Mouse (Mus musculus) liver, adult 2 months (tissue): ENCODE results near the gene Mllt6.

Experiments used
- CTCF ChIP-seq: fragments of 200-500 bp; IDR thresholded peaks from 2 replicates; pipeline ENCODE4 v1.5.1; 2011; ENCODE audit warnings: low read depth, low read length, control low read depth
- POLR2A ChIP-seq: fragments of 200-500 bp; IDR thresholded peaks from 2 replicates; pipeline ENCODE4 v1.6.1; 2011; ENCODE audit warnings: low read length, control low read depth; ENCODE audit not compliant: insufficient read depth; ENCODE audit errors: extremely low read depth

DNA sequence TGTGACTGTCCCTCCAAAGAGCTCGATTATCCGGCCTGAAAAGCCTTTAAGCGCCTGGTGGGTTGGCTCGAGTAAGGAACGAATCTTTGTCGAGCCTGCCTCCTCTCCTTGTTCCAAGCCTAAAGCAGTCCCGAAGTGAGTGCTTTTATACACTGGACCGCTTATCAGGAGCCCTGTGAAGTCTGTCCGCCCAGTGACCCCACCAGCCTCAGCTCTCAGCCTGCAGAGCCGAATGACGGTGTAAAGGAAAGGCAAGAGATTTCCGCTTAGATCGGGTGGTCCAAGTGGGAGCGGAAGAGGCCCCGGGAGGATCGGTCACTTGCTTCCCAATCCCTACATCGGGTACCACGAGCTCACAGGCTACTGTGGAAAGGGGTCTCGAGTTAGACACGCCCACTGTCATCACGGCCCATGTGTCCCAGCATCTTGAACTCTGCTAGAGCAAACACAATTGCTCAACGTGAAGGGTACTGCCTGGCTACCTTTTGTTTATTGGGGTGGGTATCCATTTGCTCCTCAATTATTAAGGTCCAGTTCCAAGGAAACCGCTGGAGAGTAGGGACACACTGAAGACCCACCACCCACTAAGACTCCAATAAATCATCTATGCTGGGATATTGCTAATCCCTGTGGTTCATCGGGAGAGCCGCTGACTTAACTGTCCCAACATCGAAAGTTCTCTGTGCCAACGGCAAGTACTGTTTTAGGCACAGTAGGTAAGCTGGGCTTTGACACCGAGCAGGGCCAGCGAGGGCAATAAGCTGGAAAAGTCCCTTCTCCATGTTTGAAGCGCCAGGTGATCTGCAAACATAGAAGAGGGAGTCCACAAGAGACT lies 37.7 kb downstream of the Mllt6 start:
- no peak for TF ChIP-seq CTCF
- TF ChIP-seq POLR2A = 0 out of 2 replicates have a peak, but pooled peaks have one; percentile 31
